Comparison of ENCODE assay signal across 9 mouse cellular contexts in the genomic region with DNA sequence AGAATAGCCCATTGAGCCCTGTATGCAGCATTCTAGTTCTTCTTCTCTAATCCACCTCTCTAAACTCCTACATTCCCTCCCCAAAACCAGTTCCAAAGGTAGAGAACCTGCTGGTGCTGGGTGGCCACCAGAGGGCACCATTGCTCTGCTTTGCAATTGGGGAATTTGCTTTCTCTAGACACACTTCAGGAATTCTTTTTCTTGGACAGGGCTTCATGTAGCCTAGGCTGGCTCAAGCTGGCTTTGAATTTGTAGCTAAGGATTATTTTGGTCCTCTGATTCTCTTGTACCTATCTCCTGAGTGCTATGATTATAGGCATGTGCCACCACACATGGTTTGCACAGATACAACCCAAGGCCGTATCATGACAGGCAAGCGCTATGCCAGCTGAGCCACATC. TPM values are rescaled to one million over a fixed set of nuclear protein-coding genes. Genes with fewer than 3 reads are reported as not detected.
A peak's percentile ranks its signal among the peaks of the same experiment; 100 is the strongest.
DNase-seq lines count a peak whose midpoint lies in the region; ATAC-seq and TF ChIP-seq lines count a peak whose summit lies in the region.
"Had no signal": no experiment of that assay in that cellular context is flagged by ENCODE, and none has a peak within 500 bp of the region (broad histone marks: within the 10 kb centered on the region; RNA-seq: fewer than 3 reads in every experiment).

No protein-coding gene starts in this region.

- no peak overlapping the region for H3K9ac ChIP-seq in forebrain, embryonic 16.5 days (replicated peaks; ENCODE audit: low read depth, low read length)
- no peak overlapping the region for H3K9ac ChIP-seq in hindbrain, embryonic 14.5 days
- H3K9ac ChIP-seq: limb, embryonic 15.5 days had no signal

- TF ChIP-seq CTCF in cerebellum, adult 2 months (IDR thresholded peaks at IDR 0.05; ENCODE audit: borderline replicate concordance, insufficient read depth, low read depth, low read length) = peak; percentile 94

- no peak overlapping the region for H3K4me3 ChIP-seq in cerebellum, adult 2 months (replicated peaks; ENCODE audit: insufficient read depth, low read depth, low read length)
- no peak overlapping the region for H3K4me3 ChIP-seq in forebrain, embryonic 16.5 days (replicated peaks; ENCODE audit: low read length)
- H3K4me3 ChIP-seq in hindbrain, embryonic 14.5 days (replicated peaks; ENCODE audit: low read length) = no peak overlapping the region
- H3K4me3 ChIP-seq: limb, embryonic 15.5 days had no signal

- peaks cover 9% of the 10 kb centered on the region for H3K4me1 ChIP-seq in cerebellum, adult 2 months (ENCODE audit: control insufficient read depth, insufficient read depth, low read length)
- H3K4me1 ChIP-seq in forebrain, embryonic 16.5 days (replicated peaks; ENCODE audit: control insufficient read depth, insufficient read depth, low read length) = peaks cover 45% of the 10 kb centered on the region
- peaks cover 28% of the 10 kb centered on the region for H3K4me1 ChIP-seq in hindbrain, embryonic 14.5 days (replicated peaks; ENCODE audit: control insufficient read depth, insufficient read depth, low read length)

- WGBS in cerebellum, adult 2 months = 94% methylated on average over 2 of the region's 2 CpGs
- 93% methylated on average over 2 of the region's 2 CpGs for WGBS in forebrain, embryonic 16.5 days
- WGBS in hindbrain, embryonic 14.5 days = 90% methylated on average over 2 of the region's 2 CpGs

- peaks cover 22% of the 10 kb centered on the region for H3K36me3 ChIP-seq in forebrain, embryonic 16.5 days (ENCODE audit: control insufficient read depth, insufficient read depth)
- H3K36me3 ChIP-seq in hindbrain, embryonic 14.5 days (replicated peaks; ENCODE audit: control insufficient read depth, insufficient read depth) = peaks cover 85% of the 10 kb centered on the region

- H3K27ac ChIP-seq in cerebellum, adult 2 months (ENCODE audit: insufficient read depth, low read length) = no peak overlapping the region
- no peak overlapping the region for H3K27ac ChIP-seq in forebrain, embryonic 16.5 days (ENCODE audit: low read length)
- H3K27ac ChIP-seq in hindbrain, embryonic 14.5 days = no peak overlapping the region
- H3K27ac ChIP-seq: limb, embryonic 15.5 days had no signal

- ATAC-seq in forebrain, embryonic 16.5 days = peak; percentile 70
- peak; percentile 35; the same call in 1 of the 2 replicates for ATAC-seq in hindbrain, embryonic 14.5 days (ENCODE audit: low FRiP score)
- peak; percentile 85 for ATAC-seq in megakaryocyte progenitor cell, adult 5-6 weeks (replicated peaks; ENCODE audit: poor library complexity)

- no peaks in the 10 kb centered on the region for H3K27me3 ChIP-seq in cerebellum, adult 2 months (ENCODE audit: control insufficient read depth, insufficient read depth, low read length)
- no peaks in the 10 kb centered on the region for H3K27me3 ChIP-seq in forebrain, embryonic 16.5 days (replicated peaks; ENCODE audit: control insufficient read depth, insufficient read depth, low read length)
- no peaks in the 10 kb centered on the region for H3K27me3 ChIP-seq in hindbrain, embryonic 14.5 days (ENCODE audit: control insufficient read depth, insufficient read depth, low read length)
- H3K27me3 ChIP-seq: limb, embryonic 15.5 days had no signal

- H3K9me3 ChIP-seq in forebrain, embryonic 16.5 days (ENCODE audit: control insufficient read depth, low read length) = no peaks in the 10 kb centered on the region
- no peaks in the 10 kb centered on the region for H3K9me3 ChIP-seq in hindbrain, embryonic 14.5 days (ENCODE audit: control insufficient read depth, low read length)
- H3K9me3 ChIP-seq: limb, embryonic 15.5 days had no signal

- H3K4me2 ChIP-seq in forebrain, embryonic 16.5 days (ENCODE audit: low read length) = no peak overlapping the region
- H3K4me2 ChIP-seq in hindbrain, embryonic 14.5 days (replicated peaks) = peak overlapping the region; percentile 16; the same call in 1 of the 2 replicates
- H3K4me2 ChIP-seq: limb, embryonic 15.5 days had no signal

- DNase-seq in NIH3T3 (ENCODE audit: low read depth) = peak; percentile 92
- peak; percentile 72 to 80 for DNase-seq in cerebellum, adult 2 months
- DNase-seq in hindbrain, embryonic 14.5 days (ENCODE audit: low spot score) = peak; percentile 88
- DNase-seq in layer of hippocampus, postnatal 36 days = peak; percentile 67 to 77
- peak; percentile 74 to 90 for DNase-seq in right cerebral cortex, postnatal 10 days (ENCODE audit: low spot score in 2 of 2)
- peak; percentile 59 for DNase-seq in yolk sac, embryonic 10.5 days (ENCODE audit: low spot score)

- no peak for TF ChIP-seq POLR2A in cerebellum, adult 2 months (IDR thresholded peaks at IDR 0.05; ENCODE audit: borderline replicate concordance, insufficient read depth, low read length)

RNA-seq across cellular contexts. Expression of gene Rrnad1, which starts 5.3 kb away (rescaled TPM):
- polyA plus RNA-seq in cerebellum, adult 2 months (2012; rRNA removed) = 46.8 and 49.5 TPM in 2 replicates
- polyA plus RNA-seq in forebrain, embryonic 16.5 days (2015; fragmentation: Nextera tagmentation; extraction: Ambion mirVana) = 18.4 and 23.5 TPM in 2 replicates
- 15.8 and 18.1 TPM in 2 replicates for polyA plus RNA-seq in hindbrain, embryonic 14.5 days (2014; fragmentation: Nextera tagmentation; extraction: Ambion mirVana)
- total RNA-seq in layer of hippocampus, postnatal 36 days (2021) = 10 to 100 TPM; 23.5 to 27.9 TPM
- 10.3 and 11.1 TPM in 2 replicates for total RNA-seq in megakaryocyte progenitor cell, adult 5-6 weeks (2015)
- 13.2 and 16.2 TPM in 2 replicates for total RNA-seq in megakaryocyte progenitor cell, adult 5-6 weeks (2017)

RNA-seq across cellular contexts. Expression of gene Isg20l2, which starts 5.7 kb away (rescaled TPM):
- polyA plus RNA-seq in cerebellum, adult 2 months (2012; rRNA removed) = 15.2 and 15.9 TPM in 2 replicates
- 43.5 and 49.4 TPM in 2 replicates for polyA plus RNA-seq in forebrain, embryonic 16.5 days (2015; fragmentation: Nextera tagmentation; extraction: Ambion mirVana)
- 17.0 and 18.5 TPM in 2 replicates for polyA plus RNA-seq in hindbrain, embryonic 14.5 days (2014; fragmentation: Nextera tagmentation; extraction: Ambion mirVana)
- total RNA-seq in layer of hippocampus, postnatal 36 days (2021) = 10 to 100 TPM; 15.0 TPM
- total RNA-seq in megakaryocyte progenitor cell, adult 5-6 weeks (2015) = 45.2 and 51.0 TPM in 2 replicates
- 41.1 and 51.0 TPM in 2 replicates for total RNA-seq in megakaryocyte progenitor cell, adult 5-6 weeks (2017)

RNA-seq across cellular contexts. Expression of gene Crabp2, which starts 12.7 kb away (rescaled TPM):
- polyA plus RNA-seq in cerebellum, adult 2 months (2012; rRNA removed) = 3.5 and 5.0 TPM in 2 replicates
- 18.9 and 19.4 TPM in 2 replicates for polyA plus RNA-seq in forebrain, embryonic 16.5 days (2015; fragmentation: Nextera tagmentation; extraction: Ambion mirVana)
- polyA plus RNA-seq in hindbrain, embryonic 14.5 days (2014; fragmentation: Nextera tagmentation; extraction: Ambion mirVana) = 48.7 and 56.4 TPM in 2 replicates
- 1 to 10 TPM; 1.3 to 3.5 TPM for total RNA-seq in layer of hippocampus, postnatal 36 days (2021)
- not detected in 2 replicates for total RNA-seq in megakaryocyte progenitor cell, adult 5-6 weeks (2015)
- total RNA-seq in megakaryocyte progenitor cell, adult 5-6 weeks (2017) = not detected in 2 replicates

RNA-seq across cellular contexts. Expression of gene Mrpl24, which starts 16.5 kb away (rescaled TPM):
- polyA plus RNA-seq in cerebellum, adult 2 months (2012; rRNA removed) = 83.9 and 84.9 TPM in 2 replicates
- polyA plus RNA-seq in forebrain, embryonic 16.5 days (2015; fragmentation: Nextera tagmentation; extraction: Ambion mirVana) = 63.4 and 64.3 TPM in 2 replicates
- 50.0 and 53.5 TPM in 2 replicates for polyA plus RNA-seq in hindbrain, embryonic 14.5 days (2014; fragmentation: Nextera tagmentation; extraction: Ambion mirVana)
- total RNA-seq in layer of hippocampus, postnatal 36 days (2021) = 10 to 100 TPM; 54.7 to 59.8 TPM
- total RNA-seq in megakaryocyte progenitor cell, adult 5-6 weeks (2015) = 157 and 195 TPM in 2 replicates
- 119 and 137 TPM in 2 replicates for total RNA-seq in megakaryocyte progenitor cell, adult 5-6 weeks (2017)

RNA-seq across cellular contexts. Expression of gene Hdgf, which starts 29.7 kb away (rescaled TPM):
- polyA plus RNA-seq in cerebellum, adult 2 months (2012; rRNA removed) = 180 and 194 TPM in 2 replicates
- polyA plus RNA-seq in forebrain, embryonic 16.5 days (2015; fragmentation: Nextera tagmentation; extraction: Ambion mirVana) = 186 and 212 TPM in 2 replicates
- 163 and 179 TPM in 2 replicates for polyA plus RNA-seq in hindbrain, embryonic 14.5 days (2014; fragmentation: Nextera tagmentation; extraction: Ambion mirVana)
- 100 to 1,000 TPM; 140 to 149 TPM for total RNA-seq in layer of hippocampus, postnatal 36 days (2021)
- 281 and 308 TPM in 2 replicates for total RNA-seq in megakaryocyte progenitor cell, adult 5-6 weeks (2015)
- 348 and 456 TPM in 2 replicates for total RNA-seq in megakaryocyte progenitor cell, adult 5-6 weeks (2017)

Comparison
In these comparisons a context has a peak if more than half of its experiments do, and no peak if none do; other contexts are left out.
1. ATAC-seq: peak in every context shown above with its lines; median percentile 85 in megakaryocyte progenitor cell, adult 5-6 weeks; 70 in forebrain, embryonic 16.5 days; 35 in hindbrain, embryonic 14.5 days.